Mouse (Mus musculus) kidney, embryonic 16.5 days (tissue): ENCODE measurements at regions not wholly inside any gene's neighbourhood (a gene's known extent, or its start where the extent isn't known, plus 50 kb on each side); places are given as distances from the start of the nearest gene placed in this dataset.
A peak's percentile ranks its signal among the peaks of the same experiment; 100 is the strongest.

Source experiments
- ATAC-seq: fragments of 200-750 bp; cut with Nextera tagmentation; 2 replicates; pipeline ENCODE4 v1.8.0; 2017; ENCODE audit warnings: moderate TSS enrichment; ENCODE audit not compliant: low FRiP score, low TSS enrichment
- H3K27ac ChIP-seq: fragments of 300-500 bp; sonication (generic); 2 replicates; pipeline ENCODE4 v1.5.1; 2014; ENCODE audit warnings: low read length
- H3K27me3 ChIP-seq: fragments of 300-500 bp; sonication (generic); 2 replicates; pipeline ENCODE4 v1.6.1; 2014; ENCODE audit warnings: low read length, control low read depth, mixed read lengths; ENCODE audit not compliant: insufficient read depth
- H3K36me3 ChIP-seq: fragments of 300-500 bp; sonication (generic); 2 replicates; pipeline ENCODE4 v1.6.1; 2014; ENCODE audit warnings: low read length, control low read depth, mixed read lengths; ENCODE audit not compliant: insufficient read depth
- H3K4me1 ChIP-seq: fragments of 300-500 bp; sonication (generic); 2 replicates; pipeline ENCODE4 v1.6.1; 2014; ENCODE audit warnings: low read length, control low read depth, mixed read lengths; ENCODE audit not compliant: insufficient read depth
- H3K4me2 ChIP-seq: fragments of 300-500 bp; sonication (generic); replicated peaks from 2 replicates; pipeline ENCODE4 v1.6.1; 2014; ENCODE audit warnings: low read depth, low read length
- H3K4me3 ChIP-seq: fragments of 300-500 bp; sonication (generic); 2 replicates; pipeline ENCODE4 v1.5.1; 2014; ENCODE audit warnings: mild to moderate bottlenecking, low read length
- H3K9ac ChIP-seq: fragments of 300-500 bp; sonication (generic); replicated peaks from 2 replicates; pipeline ENCODE4 v1.6.1; 2014; ENCODE audit warnings: low read length
- H3K9me3 ChIP-seq: fragments of 300-500 bp; sonication (generic); 2 replicates; pipeline ENCODE4 v1.6.1; 2016; ENCODE audit warnings: low read length, control low read depth
- WGBS: fragments of 180-500 bp; shearing (Covaris S2); extraction: QIAGEN DNeasy Blood & Tissue Kit; methylation state at CpG from one replicate; pipeline ENCODE4 v1.1.7; 2014; 5-methylcytosine and 5-hydroxymethylcytosine counted together

- no peaks in the 10 kb centered on the region for H3K36me3 ChIP-seq
- peaks cover 4% of the 10 kb centered on the region; the same call in 1 of the 2 replicates for H3K9me3 ChIP-seq
- no peak overlapping the region for H3K4me2 ChIP-seq
- ATAC-seq: no peak
- 79% methylated on average over 9 of the region's 9 CpGs for WGBS
- H3K27me3 ChIP-seq: no peaks in the 10 kb centered on the region
- no peak overlapping the region for H3K9ac ChIP-seq
- no peak overlapping the region for H3K4me3 ChIP-seq
- peaks cover 8% of the 10 kb centered on the region; the same call in 1 of the 2 replicates for H3K4me1 ChIP-seq
- H3K27ac ChIP-seq: no peak overlapping the region
Measured at GRCm38 (mm10) chr13:42358588-42358987, 57.3 kb downstream of the Edn1 start.

GRCm38 (mm10) chr13:42367655-42368554, 66.6 kb downstream of the Edn1 start:
- no peak overlapping the region for H3K4me2 ChIP-seq
- peak; percentile 74; the same call in 1 of the 2 replicates for ATAC-seq
- H3K9me3 ChIP-seq: peaks cover 4% of the 10 kb centered on the region; the same call in 1 of the 2 replicates
- no peaks in the 10 kb centered on the region for H3K36me3 ChIP-seq
- no peaks in the 10 kb centered on the region for H3K27me3 ChIP-seq
- no peak overlapping the region for H3K9ac ChIP-seq
- peak overlapping the region; percentile 49; the same call in 1 of the 2 replicates for H3K27ac ChIP-seq
- H3K4me3 ChIP-seq: no peak overlapping the region
- WGBS: 67% methylated on average over 7 of the region's 7 CpGs
- H3K4me1 ChIP-seq: no peaks in the 10 kb centered on the region

GRCm38 (mm10) chr13:42369826-42370225, 68.5 kb downstream of the Edn1 start:
- H3K9ac ChIP-seq: no peak overlapping the region
- H3K9me3 ChIP-seq: no peaks in the 10 kb centered on the region
- WGBS: 57% methylated on average over 1 of the region's 1 CpGs
- H3K36me3 ChIP-seq: no peaks in the 10 kb centered on the region
- no peak overlapping the region for H3K4me2 ChIP-seq
- no peaks in the 10 kb centered on the region for H3K4me1 ChIP-seq
- no peak for ATAC-seq
- no peaks in the 10 kb centered on the region for H3K27me3 ChIP-seq
- H3K4me3 ChIP-seq: no peak overlapping the region
- peak overlapping the region; percentile 78 for H3K27ac ChIP-seq

- H3K9me3 ChIP-seq: no peaks in the 10 kb centered on the region
- no peaks in the 10 kb centered on the region for H3K36me3 ChIP-seq
- no peak for ATAC-seq
- H3K4me3 ChIP-seq: no peak overlapping the region
- 70% methylated on average over 4 of the region's 4 CpGs for WGBS
- no peaks in the 10 kb centered on the region for H3K4me1 ChIP-seq
- H3K9ac ChIP-seq: no peak overlapping the region
- H3K27ac ChIP-seq: no peak overlapping the region
- H3K27me3 ChIP-seq: no peaks in the 10 kb centered on the region
- no peak overlapping the region for H3K4me2 ChIP-seq
Measured at GRCm38 (mm10) chr13:42372201-42372600, 70.9 kb downstream of the Edn1 start.

- no peak overlapping the region for H3K9ac ChIP-seq
- H3K27ac ChIP-seq: no peak overlapping the region
- H3K4me1 ChIP-seq: no peaks in the 10 kb centered on the region
- no peaks in the 10 kb centered on the region for H3K9me3 ChIP-seq
- ATAC-seq: no peak
- no peak overlapping the region for H3K4me3 ChIP-seq
- no peaks in the 10 kb centered on the region for H3K27me3 ChIP-seq
- H3K4me2 ChIP-seq: no peak overlapping the region
- no peaks in the 10 kb centered on the region for H3K36me3 ChIP-seq
- WGBS: 84% methylated on average over 8 of the region's 8 CpGs
Measured at GRCm38 (mm10) chr13:42374181-42374596, 72.9 kb downstream of the Edn1 start.

GRCm38 (mm10) chr13:42379675-42380074, 78.4 kb downstream of the Edn1 start:
- Histone ChIP-seq H3K9ac (no peak overlapping the region), H3K27ac (no peak overlapping the region), H3K4me2 (no peak overlapping the region), H3K36me3 (no peaks in the 10 kb centered on the region), H3K4me3 (no peak overlapping the region), H3K9me3 (no peaks in the 10 kb centered on the region), H3K4me1 (no peaks in the 10 kb centered on the region), H3K27me3 (no peaks in the 10 kb centered on the region)
- ATAC-seq: no peak
- whole genome bisulfite sequencing: 73% methylated on average over 6 of the region's 6 CpGs

- Histone ChIP-seq H3K9ac (no peak overlapping the region), H3K27ac (no peak overlapping the region), H3K4me2 (no peak overlapping the region), H3K27me3 (no peaks in the 10 kb centered on the region), H3K4me1 (no peaks in the 10 kb centered on the region), H3K4me3 (no peak overlapping the region), H3K9me3 (no peaks in the 10 kb centered on the region), H3K36me3 (no peaks in the 10 kb centered on the region)
- WGBS: 73% methylated on average over 4 of the region's 4 CpGs
- ATAC-seq: no peak
Measured at GRCm38 (mm10) chr13:42383099-42383498, 81.8 kb downstream of the Edn1 start.

GRCm38 (mm10) chr13:42390389-42390788, 89.1 kb downstream of the Edn1 start:
- Histone ChIP-seq H3K9me3 (no peaks in the 10 kb centered on the region), H3K36me3 (no peaks in the 10 kb centered on the region), H3K4me2 (no peak overlapping the region), H3K4me3 (no peak overlapping the region), H3K9ac (no peak overlapping the region), H3K27me3 (no peaks in the 10 kb centered on the region), H3K27ac (no peak overlapping the region), H3K4me1 (no peaks in the 10 kb centered on the region)
- WGBS: 83% methylated on average over 1 of the region's 1 CpGs
- ATAC-seq: no peak

- no peak for ATAC-seq
- H3K36me3 ChIP-seq: no peaks in the 10 kb centered on the region
- H3K27ac ChIP-seq: no peak overlapping the region
- H3K9ac ChIP-seq: no peak overlapping the region
- no peak overlapping the region for H3K4me2 ChIP-seq
- no peaks in the 10 kb centered on the region for H3K27me3 ChIP-seq
- no peaks in the 10 kb centered on the region for H3K9me3 ChIP-seq
- no peak overlapping the region for H3K4me3 ChIP-seq
- 78% methylated on average over 9 of the region's 9 CpGs for WGBS
- no peaks in the 10 kb centered on the region for H3K4me1 ChIP-seq
Measured at GRCm38 (mm10) chr13:42391330-42392005, 90.2 kb downstream of the Edn1 start.

- H3K9me3 ChIP-seq: no peaks in the 10 kb centered on the region
- no peaks in the 10 kb centered on the region for H3K36me3 ChIP-seq
- H3K4me3 ChIP-seq: no peak overlapping the region
- no peak overlapping the region for H3K27ac ChIP-seq
- H3K9ac ChIP-seq: no peak overlapping the region
- no peaks in the 10 kb centered on the region for H3K4me1 ChIP-seq
- WGBS: 97% methylated on average over 7 of the region's 7 CpGs
- no peaks in the 10 kb centered on the region for H3K27me3 ChIP-seq
- no peak for ATAC-seq
- no peak overlapping the region for H3K4me2 ChIP-seq
Measured at GRCm38 (mm10) chr13:42392701-42393100, 91.4 kb downstream of the Edn1 start.
